Mouse (Mus musculus): Measurements from ENCODE around the gene Bhmt. TPM values are rescaled to one million over a fixed set of nuclear protein-coding genes. Genes with fewer than 3 reads are reported as not detected.

The Bhmt gene
- not detected for total RNA-seq (2022)

DNA sequence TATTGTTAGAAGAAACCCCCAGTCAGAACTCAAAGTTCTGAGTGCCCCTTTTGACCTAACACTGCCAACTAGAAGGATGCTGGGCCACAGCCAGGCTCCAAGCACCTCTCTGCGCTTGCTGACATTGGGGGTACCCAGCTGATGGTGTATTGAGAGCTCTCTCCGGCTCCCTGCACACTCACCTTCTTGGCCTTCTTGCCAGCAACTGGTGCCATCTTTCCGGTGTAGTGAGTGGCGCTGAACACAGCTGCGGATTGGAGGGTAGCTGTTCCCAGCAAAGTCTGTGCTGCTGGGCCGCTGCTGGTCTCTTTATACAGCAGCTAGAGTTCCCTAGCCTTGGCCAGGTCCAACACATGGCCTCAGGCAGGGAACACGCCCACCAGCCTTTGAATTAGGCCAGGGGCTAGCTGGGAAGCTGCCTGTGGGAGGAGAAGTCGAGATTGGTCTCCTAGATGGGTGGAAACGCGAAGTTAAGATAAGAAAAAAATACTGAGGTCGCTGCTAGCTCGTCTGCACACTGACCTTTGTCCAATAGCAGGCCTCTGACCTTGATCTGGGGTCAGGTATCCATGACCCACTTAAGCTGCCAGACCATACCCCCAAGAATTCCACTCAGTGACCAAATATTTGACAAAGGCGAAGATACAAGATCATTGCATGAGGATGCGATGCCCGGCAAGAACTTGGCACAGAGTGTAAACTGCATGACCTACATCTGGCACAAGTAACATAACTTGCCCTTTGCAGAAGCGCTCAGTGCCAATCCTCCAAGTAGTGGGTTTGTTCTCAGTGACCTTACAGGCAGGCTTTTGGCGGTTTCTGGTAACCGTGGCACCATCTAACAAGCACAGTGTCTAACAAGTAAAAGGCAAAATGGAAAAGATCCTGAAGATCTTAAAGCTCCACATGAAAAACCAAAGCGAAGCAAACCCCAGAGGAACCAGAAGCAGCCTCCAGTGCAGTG is at the start of gene Bhmt:
Gene Bhmt (minus strand): TSS at position 680 of the 964 bp plus-strand sequence.
- no peak for DNase-seq (ENCODE audit: low spot score)

DNA sequence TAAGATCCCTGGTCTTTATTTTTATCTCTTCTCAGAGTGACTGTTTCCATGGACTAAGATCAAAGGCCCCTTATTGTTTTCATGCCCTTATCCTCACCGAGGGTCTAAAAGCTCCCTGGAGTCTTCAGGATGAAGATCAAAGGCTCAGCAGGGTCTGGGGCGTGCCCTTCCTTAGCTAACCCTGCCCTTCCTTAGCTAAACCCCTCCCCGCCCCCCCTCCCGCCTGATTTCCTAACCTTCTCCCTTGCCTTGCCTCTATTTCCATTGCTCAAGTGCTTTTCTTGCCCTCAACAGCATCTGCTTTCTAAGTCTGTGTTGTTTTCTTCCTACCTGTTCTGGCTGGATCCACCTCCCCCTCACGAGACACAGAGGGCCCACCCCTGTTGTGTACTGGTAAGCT is 49.6 kb upstream of the Bhmt start:
- no peak for DNase-seq (ENCODE audit: low spot score)

DNA sequence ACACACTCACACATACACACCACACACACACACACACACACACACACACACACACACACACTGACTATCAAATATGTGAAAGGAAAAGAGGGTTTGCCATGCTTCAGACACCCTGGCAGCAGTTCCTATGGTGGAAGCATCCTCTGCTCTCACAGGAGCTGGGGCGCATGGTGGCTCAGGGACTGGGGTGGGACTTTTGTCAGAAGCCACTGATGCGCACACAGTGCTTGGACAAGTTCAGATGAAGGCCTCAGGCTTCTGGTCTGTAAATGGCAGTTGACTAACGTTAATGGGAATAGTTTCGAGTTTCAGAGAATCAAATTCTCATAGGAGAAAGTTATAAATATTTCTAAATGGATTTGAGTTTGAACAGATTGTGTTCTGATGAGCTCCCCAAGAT is 47.5 kb upstream of the Bhmt start:
- DNase-seq (ENCODE audit: low spot score): no peak

DNA sequence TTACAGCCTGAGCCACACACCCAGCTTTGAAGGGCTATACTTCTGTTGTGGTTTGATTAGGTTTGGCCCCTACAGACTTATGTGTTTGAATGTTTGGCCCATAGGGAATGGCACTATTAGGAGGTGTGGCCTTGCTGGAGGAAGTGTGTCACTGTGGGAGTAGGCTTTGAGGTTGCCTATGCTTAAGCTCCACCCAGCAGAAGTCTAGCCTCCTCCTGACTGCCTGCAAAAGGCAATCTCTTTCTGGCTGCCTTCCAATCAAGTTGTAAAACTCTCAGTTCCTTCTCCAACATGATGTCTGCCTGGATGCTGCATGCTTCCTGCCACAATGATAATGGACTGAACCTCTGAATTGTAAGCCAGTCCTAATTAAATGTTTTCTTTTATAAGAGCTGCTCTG is 45.6 kb upstream of the Bhmt start:
- no peak for DNase-seq (ENCODE audit: low spot score)

DNA sequence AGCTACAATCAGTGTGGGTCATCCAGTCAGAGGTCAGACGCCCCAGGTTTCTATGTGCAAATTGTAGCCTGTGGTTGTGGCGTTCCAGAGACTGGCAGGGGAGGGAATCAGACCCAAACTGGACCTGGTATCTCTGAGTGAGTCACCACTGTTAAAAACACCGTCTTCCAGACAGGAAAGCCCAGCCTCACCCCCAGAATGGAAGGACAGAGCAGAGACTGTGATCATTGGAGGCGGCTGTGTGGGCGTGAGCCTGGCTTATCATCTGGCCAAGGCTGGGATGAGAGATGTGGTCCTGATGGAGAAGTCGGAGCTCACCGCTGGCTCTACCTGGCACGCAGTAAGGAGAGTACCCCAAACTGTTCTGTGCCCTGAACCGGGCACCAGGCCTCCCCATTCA is 39.1 kb upstream of the Bhmt start:
- no peak for DNase-seq (ENCODE audit: low spot score)

DNA sequence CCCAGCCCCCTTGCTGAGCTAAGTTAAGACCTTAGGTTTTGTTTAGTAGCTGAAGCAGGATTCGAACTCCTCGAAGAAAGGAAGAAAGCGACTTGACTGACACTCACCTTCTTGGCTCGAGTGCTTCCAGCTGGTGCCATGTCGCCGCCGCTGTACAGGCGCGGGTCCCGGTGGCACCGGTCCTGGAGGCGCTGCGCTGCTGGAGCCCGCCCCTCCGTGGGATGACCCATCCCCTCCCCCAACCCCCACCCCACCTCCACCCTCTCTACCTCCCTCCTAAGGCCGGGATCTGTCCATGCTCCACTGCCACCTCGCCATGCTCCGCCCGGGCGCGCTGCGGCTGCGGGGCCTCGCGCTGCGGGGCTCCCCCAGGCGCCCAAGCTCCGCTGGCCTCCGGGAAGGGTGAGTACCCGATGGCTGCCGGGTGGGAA is 36.4 kb upstream of the Bhmt start, which contains the start of the genes Bhmt2 and Dmgdh:
Gene Bhmt2 (minus strand): TSS at position 172 of the 431 bp plus-strand sequence.
Gene Dmgdh (plus strand): TSS at position 303 of the 431 bp plus-strand sequence.
- no peak for DNase-seq (ENCODE audit: low spot score)

DNA sequence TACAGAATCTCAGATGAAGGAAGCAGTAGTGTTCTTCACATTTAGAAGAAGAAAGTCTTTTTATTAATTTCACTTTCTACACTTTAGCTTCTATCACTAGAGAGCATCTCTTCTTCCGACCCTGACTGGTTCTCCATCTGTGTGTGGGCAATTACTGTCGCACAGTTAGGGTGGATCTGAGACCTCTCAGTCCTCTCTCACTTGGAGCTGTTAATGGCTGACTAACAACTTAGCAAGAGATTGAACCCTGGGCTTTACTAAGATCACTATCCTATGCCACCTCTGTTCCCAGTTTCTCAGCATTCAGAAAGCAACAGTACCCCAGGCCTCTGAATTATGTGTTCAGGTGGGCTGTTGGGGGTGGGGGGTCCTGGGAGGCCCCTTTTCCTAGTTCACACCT is 35.5 kb upstream of the Bhmt start:
- DNase-seq (ENCODE audit: low spot score): no peak

DNA sequence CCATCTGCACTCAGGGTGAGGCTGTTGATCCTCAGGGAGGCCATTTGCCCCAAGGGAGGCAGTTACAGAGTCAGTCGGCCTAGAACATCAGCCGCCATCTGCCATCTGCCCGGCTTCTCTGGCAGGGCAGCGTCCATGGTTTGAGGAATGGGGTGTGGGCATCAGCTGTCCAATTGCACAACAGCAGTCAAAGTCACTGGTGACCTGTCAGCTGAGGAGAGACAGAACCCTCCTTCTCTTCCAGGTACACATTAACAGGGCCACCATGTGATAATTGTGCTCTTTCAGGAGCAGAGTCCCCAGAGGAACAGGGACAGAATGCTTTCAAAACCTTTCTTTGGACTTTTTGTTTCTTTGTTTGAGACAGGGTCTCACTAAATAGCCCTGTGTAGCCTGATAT is 34.6 kb upstream of the Bhmt start:
- DNase-seq (ENCODE audit: low spot score): no peak

DNA sequence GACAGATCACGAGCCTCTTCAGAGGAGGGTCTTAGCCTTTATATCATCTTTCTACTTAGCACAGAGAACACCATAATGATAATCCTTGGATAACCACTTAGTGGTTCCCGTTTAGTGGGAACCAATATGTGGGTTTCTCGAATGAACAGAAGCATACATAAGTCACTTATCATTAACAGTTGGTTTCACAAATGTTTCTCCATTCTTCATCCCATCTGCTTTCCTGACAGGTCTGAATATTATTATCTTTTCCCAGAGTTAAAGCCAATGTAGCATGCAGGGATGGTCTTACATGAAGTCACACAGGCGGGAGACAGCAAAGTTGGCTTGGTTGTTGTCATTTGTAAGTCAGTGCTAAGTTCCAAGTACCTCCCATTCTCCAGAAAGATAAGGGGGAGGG is 29.8 kb upstream of the Bhmt start:
- no peak for DNase-seq (ENCODE audit: low spot score)

DNA sequence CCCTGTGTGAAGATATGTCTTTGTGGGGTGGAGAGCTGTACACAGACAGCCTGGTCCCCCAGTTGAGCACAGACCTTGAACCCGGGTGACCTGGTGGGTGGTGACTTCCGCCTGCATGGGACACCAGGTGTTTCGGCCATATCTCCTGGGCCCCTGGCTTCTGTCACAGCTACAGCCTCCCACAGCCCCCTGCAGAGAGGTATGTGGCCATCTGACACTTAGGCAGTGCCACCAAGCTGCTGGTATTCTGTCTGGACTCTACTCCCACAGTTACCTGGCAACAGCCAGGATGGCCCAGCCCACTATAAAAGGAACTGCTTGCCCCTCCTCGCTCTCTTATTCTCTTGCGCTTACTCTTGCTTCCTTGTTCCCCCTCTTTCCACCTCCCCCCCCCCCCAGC is 20.2 kb upstream of the Bhmt start:
- no peak for DNase-seq (ENCODE audit: low spot score)

DNA sequence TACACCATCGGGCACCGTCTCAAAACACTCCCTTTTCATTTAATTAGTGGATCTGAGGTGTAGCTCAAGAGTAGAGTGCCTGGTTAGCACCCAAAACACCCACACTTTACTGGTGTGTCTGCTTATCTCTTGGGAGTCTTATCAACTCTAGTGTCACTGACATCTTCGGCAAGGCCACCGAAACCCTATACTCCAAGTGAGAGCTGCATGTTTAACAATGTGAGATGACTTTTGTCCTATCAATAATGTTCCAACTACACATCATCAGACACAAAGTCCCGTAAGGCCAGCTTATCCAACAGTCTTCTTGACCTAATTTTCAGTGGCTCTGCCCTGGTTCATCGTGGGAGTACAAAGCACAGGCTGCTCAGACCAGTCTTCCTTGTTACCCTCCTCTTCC is 15.6 kb upstream of the Bhmt start:
- DNase-seq (ENCODE audit: low spot score): no peak

DNA sequence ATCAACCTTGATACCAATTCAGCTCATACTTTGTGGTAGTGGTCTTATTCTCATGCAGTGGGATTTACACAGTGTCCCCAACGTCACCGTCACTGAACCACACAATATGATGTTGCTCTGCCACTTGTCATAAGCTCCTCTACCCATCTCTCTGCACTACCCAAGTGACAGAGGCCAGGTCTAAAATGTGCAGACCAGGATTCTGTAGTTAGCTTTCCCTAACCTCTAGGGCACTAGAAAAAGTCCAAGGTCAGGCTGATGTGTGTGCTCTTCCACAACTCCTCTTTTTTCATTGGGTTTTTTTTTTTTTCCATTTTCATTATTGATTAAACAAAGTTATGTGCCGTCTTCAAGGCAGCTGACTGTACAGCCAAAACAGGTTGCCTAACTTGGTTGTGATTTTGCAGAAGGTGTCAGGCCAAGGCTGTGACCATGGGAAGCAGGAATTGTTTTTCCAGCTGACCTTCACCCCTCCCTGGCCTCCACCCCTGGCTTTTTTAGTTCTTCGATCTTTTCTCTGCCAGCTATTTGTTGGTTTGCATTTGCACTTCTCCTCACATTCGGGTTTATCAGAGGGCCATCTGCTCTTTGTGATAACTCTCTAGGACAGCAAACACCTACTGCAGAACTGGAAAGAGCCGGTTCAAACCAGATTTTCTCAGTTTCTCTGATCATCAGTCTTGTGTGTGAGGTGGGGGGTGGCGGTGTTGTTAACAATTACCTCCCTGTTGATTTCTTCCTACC is 10.8 kb upstream of the Bhmt start:
- DNase-seq (ENCODE audit: low spot score): no peak

DNA sequence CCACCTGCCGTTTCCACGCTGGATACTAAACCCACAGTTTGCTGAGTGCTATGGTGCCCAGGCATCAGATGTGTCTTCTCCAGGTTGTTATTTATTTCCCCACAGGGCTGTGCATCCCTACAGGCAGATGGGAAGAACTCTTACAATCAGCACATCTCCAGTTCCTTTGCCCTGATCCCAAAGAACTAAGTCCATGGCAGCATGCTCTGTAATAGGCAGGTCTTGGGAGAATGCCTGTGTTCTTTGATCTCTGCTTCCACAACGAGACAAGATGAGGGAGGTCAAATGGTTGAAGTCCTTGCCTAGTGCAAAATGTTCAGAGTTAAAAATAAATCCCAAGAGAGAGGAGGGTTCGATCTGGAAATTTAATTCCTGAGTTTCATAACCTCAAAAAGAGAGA is 1.9 kb upstream of the Bhmt start:
- DNase-seq (ENCODE audit: low spot score): peak; percentile 4

DNA sequence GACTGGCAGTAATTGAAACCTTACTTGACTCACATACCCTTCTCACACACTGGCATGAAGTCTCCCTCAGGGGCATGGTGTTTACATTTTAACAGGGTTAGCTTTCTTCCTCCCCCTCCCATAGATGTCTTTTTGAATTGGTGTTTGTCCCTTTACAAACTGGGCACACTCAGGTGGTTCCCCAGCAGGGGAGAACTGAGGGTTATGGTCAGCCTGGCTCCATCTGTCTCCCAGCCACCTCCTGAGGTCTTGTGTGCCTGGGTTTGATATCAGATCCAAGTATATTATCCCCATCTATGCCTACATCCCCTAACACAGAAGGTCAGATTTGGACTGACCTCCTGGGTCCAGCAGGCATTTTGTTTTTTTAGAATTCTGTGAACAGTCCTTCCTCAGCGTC is 1.2 kb downstream of the Bhmt start:
- no peak for DNase-seq (ENCODE audit: low spot score)

DNA sequence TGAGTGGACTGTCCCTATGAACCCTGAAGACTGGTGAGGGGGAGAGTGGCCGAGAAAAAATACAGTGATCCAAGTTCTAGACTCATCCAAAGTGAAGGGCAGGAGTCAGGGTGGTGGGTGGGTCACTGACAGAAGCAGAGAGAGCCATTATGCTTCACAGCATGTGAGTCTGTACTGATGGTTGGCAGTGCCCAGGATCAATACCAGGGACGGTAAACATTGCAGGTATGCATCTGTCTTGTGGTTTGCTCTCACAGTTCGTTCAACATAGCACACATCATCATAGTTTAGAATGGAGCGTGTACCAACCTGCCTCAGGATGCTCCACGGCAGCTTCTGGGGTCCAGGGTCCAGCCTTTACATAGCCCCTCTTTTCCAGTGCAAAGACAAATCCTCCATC is 4.8 kb downstream of the Bhmt start:
- no peak for DNase-seq (ENCODE audit: low spot score)

DNA sequence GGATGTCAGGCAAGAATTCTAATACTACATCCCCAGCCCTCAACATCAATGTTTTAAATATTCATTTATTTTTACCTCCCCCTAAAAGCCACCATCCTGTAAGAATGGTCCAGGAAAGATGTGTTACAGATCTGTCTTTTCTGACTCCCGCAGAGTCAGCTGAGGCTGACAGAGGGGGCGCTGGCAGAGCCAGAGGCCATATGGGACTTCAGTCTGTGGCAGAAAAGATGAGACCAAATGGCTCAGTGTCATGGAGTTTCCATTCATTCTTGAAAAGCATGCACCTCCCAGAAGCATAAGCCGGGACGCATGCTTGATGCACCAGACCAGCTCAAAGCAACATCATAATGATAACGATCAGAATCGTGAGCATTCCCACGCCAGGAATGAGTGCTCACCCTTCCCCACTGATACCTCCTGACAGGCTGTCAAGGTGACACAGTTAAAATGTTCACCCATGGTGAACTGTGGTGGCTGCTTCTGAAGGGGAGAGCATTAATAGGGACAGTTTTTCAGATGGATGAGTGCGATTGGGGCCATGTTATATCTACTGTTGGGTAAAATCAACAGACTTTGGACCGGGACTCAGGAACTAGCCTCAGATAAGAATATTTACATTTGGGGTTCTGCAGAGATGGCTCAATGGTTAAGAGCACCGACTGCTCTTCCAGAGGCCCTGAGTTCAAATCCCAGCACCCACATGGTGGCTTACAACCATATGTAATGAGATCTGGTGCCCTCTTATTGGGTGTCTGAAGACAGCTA is 6.6 kb downstream of the Bhmt start:
- no peak for DNase-seq (ENCODE audit: low spot score)

DNA sequence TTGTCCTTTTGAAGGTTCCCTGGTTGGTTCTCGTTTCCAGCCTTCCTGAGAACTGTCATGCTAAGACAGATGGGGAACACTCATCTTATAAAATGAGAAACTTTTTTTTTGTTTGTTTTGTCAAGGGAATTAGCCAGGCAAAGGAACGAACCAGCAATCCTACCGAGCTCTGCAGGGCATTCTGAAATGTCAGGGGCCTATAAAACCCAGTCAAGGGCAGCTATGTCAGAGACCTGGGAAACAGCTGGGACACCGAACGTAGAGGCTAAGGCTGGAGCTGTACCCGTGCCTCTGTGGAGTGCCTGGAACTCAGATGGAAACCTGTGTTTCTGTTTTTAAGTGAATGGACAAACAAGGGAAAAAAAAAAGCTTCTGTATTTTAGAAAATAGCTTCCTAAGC is 8.9 kb downstream of the Bhmt start:
- no peak for DNase-seq (ENCODE audit: low spot score)

DNA sequence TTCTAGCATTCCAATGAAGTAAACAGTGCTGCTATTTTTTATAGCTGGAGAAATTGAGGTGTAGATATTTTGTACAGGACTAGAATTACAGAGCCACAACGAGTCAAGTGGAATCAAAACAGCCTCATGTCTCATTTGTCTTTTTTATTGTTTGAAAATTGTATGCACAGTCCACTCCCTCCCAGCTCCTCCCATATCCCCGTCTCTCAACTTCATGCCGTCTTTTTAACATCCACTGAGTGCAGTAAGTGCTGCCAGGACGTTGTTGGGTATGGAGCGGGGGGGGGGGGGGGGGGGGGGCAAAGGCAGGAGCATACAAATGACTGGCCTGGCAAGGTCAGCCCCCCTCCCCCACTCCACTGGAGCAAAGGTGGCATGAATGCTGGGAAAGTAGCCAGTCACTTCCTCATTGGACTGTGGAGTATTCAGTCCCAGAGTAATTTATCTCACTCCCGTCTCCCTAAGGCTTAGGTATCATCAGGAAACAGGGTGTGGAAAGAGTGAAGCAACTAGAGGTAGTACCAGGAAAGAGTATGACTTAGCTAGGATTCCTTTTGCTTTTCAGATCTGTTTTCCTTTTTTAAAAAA is 23.3 kb downstream of the Bhmt start:
- DNase-seq (ENCODE audit: low spot score): peak; percentile 34

DNA sequence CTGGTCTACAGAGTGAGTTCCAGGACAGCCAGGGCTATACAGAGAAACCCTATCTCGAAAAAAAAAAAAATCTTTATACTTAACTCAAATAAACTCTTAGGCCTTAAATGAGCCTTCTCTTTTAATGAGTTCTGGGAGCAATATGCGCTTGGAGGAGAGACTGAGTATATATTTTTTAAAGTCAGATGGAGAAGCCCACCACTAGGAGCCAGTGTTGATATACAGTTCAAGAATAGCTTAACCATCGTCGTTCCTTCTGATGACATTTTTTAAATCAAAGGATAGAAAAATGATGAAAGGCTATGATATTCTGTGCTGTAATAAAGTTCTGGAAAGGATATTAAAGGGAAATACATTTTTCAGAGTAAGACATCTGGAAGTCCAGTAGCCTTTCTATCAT is 24.0 kb downstream of the Bhmt start:
- DNase-seq (ENCODE audit: low spot score): no peak

DNA sequence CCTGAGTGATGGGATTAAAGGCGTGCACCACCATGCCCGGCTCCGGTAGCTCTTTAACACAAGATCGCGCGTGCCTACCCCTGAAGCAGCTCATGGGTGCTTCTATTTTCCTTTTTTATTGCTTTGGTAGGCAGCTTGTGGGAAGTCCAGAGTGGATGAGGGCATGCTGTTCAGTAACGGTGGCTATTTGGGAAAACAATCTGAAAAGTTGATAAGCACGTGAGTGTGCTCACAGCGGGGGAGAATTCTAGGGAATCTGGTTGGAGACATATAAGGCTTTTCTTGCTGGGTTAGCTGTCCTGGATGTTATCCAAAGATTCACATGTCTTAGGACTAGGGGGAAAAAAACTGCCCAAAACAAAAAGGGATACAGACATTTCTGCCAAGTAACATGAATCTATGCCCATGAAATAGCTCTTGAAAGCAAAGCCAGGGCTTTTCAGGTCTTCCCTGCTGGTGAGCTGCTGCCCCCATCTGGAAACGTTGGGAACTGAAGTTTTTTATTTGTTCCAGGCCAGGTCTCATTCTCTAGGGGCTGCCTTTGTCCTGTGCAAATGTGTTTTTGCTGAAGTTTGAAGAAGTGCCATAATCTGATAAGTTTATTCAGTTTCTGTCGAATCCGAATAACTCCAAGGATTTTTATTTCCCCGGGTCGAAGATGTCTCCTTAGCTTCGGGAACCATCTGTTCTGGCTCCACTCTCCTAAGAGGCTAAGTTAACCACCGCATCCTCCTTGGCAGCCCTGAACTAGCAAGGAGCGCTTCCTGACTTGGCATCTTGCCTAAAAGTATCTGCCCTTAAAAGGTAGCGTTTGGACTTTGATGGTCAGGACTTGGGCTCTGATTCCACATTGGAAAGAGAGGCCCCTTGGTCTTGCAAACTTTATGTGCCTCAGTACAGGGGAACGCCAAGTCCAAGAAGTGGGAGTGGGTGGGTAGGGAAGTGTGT is 24.8 kb downstream of the Bhmt start:
- peak; percentile 74 for DNase-seq (ENCODE audit: low spot score)

Data from heart, adult 8-10 months (tissue).